ENCODE assay signal across 33 mouse cellular contexts in genomic region chr11:96979329-96979728, GRCm38 (mm10). TPM values are rescaled to one million over a fixed set of nuclear protein-coding genes. Genes with fewer than 3 reads are reported as not detected.
DNase-seq lines count a peak whose midpoint lies in the region; ATAC-seq and TF ChIP-seq lines count a peak whose summit lies in the region.
"Had no signal": no experiment of that assay in that cellular context is flagged by ENCODE, and none has a peak within 500 bp of the region (broad histone marks: within the 10 kb centered on the region; RNA-seq: fewer than 3 reads in every experiment).

No protein-coding gene starts in this region.

- no peak for TF ChIP-seq POLR2A in ES-Bruce4 (IDR thresholded peaks at IDR 0.05; ENCODE audit: insufficient read depth, low read length)

- peak; percentile 86 for DNase-seq in heart, adult 11 months
- no peak for DNase-seq in heart, adult 18-20 months
- DNase-seq in R1 (ENCODE audit: low read depth, low spot score) = peak; percentile 71
- DNase-seq in gastrocnemius, postnatal 14 days = no peak
- DNase-seq: cerebellum, adult 11 months; cerebellum, postnatal 14 days; gastrocnemius, postnatal 25 days; heart, adult 2 months; heart, postnatal 10 days; kidney, adult 11 months; kidney, postnatal 25 days; lung, adult 18-20 months; lung, postnatal 4 days; thymus, postnatal 4 days had no signal

- no peak for ATAC-seq in liver, embryonic 16.5 days (ENCODE audit: low read depth)
- ATAC-seq in monocyte, adult 5-6 weeks (replicated peaks; ENCODE audit: insufficient number of reproducible peaks, low FRiP score, low TSS enrichment, poor library complexity, severe bottlenecking) = no peak
- ATAC-seq in hindbrain, embryonic 13.5 days (ENCODE audit: low FRiP score) = no peak
- ATAC-seq: forebrain, embryonic 13.5 days; inflammation-experienced regulatory T-cells, adult 6 months; lung, postnatal 0 days had no signal

- no peaks in the 10 kb centered on the region for H3K27me3 ChIP-seq in ES-Bruce4 (ENCODE audit: control insufficient read depth, insufficient read depth, low read length, poor library complexity, severe bottlenecking)
- H3K27me3 ChIP-seq in liver, embryonic 16.5 days (ENCODE audit: control insufficient read depth, insufficient read depth, low read depth, low read length) = no peaks in the 10 kb centered on the region; the same call in 1 of the 2 replicates
- peaks cover 14% of the 10 kb centered on the region for H3K27me3 ChIP-seq in hindbrain, embryonic 13.5 days
- H3K27me3 ChIP-seq: CH12.LX had no signal

- WGBS in liver, embryonic 16.5 days (ENCODE audit: insufficient replicate concordance) = 75% methylated on average over 7 of the region's 7 CpGs
- 83% methylated on average over 7 of the region's 7 CpGs for WGBS in hindbrain, embryonic 13.5 days

- H3K4me2 ChIP-seq in liver, embryonic 16.5 days (ENCODE audit: low read depth, low read length) = no peak overlapping the region
- no peak overlapping the region for H3K4me2 ChIP-seq in hindbrain, embryonic 13.5 days

- no peaks in the 10 kb centered on the region for H3K9me3 ChIP-seq in ES-Bruce4 (replicated peaks; ENCODE audit: control insufficient read depth, insufficient read depth, low read length, poor library complexity, severe bottlenecking)
- H3K9me3 ChIP-seq in liver, embryonic 16.5 days (replicated peaks; ENCODE audit: control insufficient read depth, low read length) = no peaks in the 10 kb centered on the region
- no peaks in the 10 kb centered on the region for H3K9me3 ChIP-seq in hindbrain, embryonic 13.5 days
- H3K9me3 ChIP-seq: forebrain, embryonic 13.5 days; heart, embryonic 13.5 days; hindbrain, embryonic 15.5 days; kidney, embryonic 15.5 days; limb, embryonic 12.5 days; megakaryocyte, embryonic 14.5 days; midbrain, embryonic 12.5 days; neural tube, embryonic 13.5 days had no signal

- TF ChIP-seq EP300 in ES-Bruce4 (IDR thresholded peaks at IDR 0.05; ENCODE audit: insufficient read depth, low read depth, low read length) = no peak

- intact Hi-C loops in gastrocnemius, postnatal 14 days (cut with DNase I; ENCODE audit: low total_unique reads) = no loop called here

- H3K9ac ChIP-seq in ES-Bruce4 (ENCODE audit: low read depth, poor library complexity, severe bottlenecking) = peak overlapping the region; percentile 57; the same call in 1 of the 2 replicates
- H3K9ac ChIP-seq in liver, embryonic 16.5 days (ENCODE audit: low read depth, low read length) = no peak overlapping the region; the same call in 1 of the 2 replicates
- H3K9ac ChIP-seq in hindbrain, embryonic 13.5 days = no peak overlapping the region; the same call in 1 of the 2 replicates
- H3K9ac ChIP-seq: hindbrain, embryonic 15.5 days; limb, embryonic 12.5 days; midbrain, embryonic 12.5 days had no signal

- no peaks in the 10 kb centered on the region for H3K36me3 ChIP-seq in ES-Bruce4 (ENCODE audit: control insufficient read depth, insufficient read depth, low read length, poor library complexity, severe bottlenecking)
- no peaks in the 10 kb centered on the region for H3K36me3 ChIP-seq in liver, embryonic 16.5 days (ENCODE audit: control insufficient read depth, insufficient read depth)
- H3K36me3 ChIP-seq in hindbrain, embryonic 13.5 days = no peaks in the 10 kb centered on the region
- H3K36me3 ChIP-seq: heart, embryonic 13.5 days; hindbrain, embryonic 15.5 days; kidney, embryonic 15.5 days; midbrain, embryonic 12.5 days; neural tube, embryonic 13.5 days had no signal

- no peak overlapping the region for H3K4me3 ChIP-seq in ES-Bruce4 (ENCODE audit: low read depth, low read length)
- H3K4me3 ChIP-seq in liver, embryonic 16.5 days (ENCODE audit: low read depth, low read length) = no peak overlapping the region
- H3K4me3 ChIP-seq in hindbrain, embryonic 13.5 days = no peak overlapping the region
- H3K4me3 ChIP-seq: forebrain, embryonic 13.5 days; heart, adult 2 months; hindbrain, embryonic 15.5 days; left cerebral cortex, adult 2 months; limb, embryonic 12.5 days; midbrain, embryonic 12.5 days had no signal

- no peak for TF ChIP-seq CTCF in ES-Bruce4 (IDR thresholded peaks at IDR 0.05; ENCODE audit: low read depth, low read length)

- H3K4me1 ChIP-seq in ES-Bruce4 (ENCODE audit: control insufficient read depth, insufficient read depth, low read length) = no peaks in the 10 kb centered on the region
- peaks cover 32% of the 10 kb centered on the region for H3K4me1 ChIP-seq in liver, embryonic 16.5 days (ENCODE audit: control insufficient read depth, low read depth, low read length)
- H3K4me1 ChIP-seq in hindbrain, embryonic 13.5 days (replicated peaks) = peaks cover 36% of the 10 kb centered on the region

- peak overlapping the region; percentile 96 for H3K27ac ChIP-seq in ES-Bruce4 (ENCODE audit: insufficient read depth, low read length)
- H3K27ac ChIP-seq in liver, embryonic 16.5 days (ENCODE audit: low read length) = peak overlapping the region; percentile 97; the same call in 1 of the 2 replicates
- H3K27ac ChIP-seq in hindbrain, embryonic 13.5 days = no peak overlapping the region
- H3K27ac ChIP-seq: forebrain, embryonic 13.5 days; heart, adult 2 months; hindbrain, embryonic 15.5 days; kidney, embryonic 15.5 days; left cerebral cortex, adult 2 months; neural tube, embryonic 13.5 days had no signal

RNA-seq across cellular contexts. Expression of gene Sp2, which starts 3.4 kb away (rescaled TPM):
- total RNA-seq in heart, adult 18-20 months (2021) = 10 to 100 TPM in 1 of 2 experiments, 1 to 10 TPM in 1; 7.4 to 10.3 TPM
- 29.0 and 30.5 TPM in 2 replicates for polyA plus RNA-seq in ES-Bruce4 (2011; ENCODE audit: insufficient read depth, insufficient read length, low read depth, missing spikeins)
- 15.8 and 18.6 TPM in 2 replicates for polyA plus RNA-seq in liver, embryonic 16.5 days (2015; fragmentation: Nextera tagmentation; extraction: Ambion mirVana)
- 4.2 to 7.6 TPM (median 7.1 TPM) in 3 replicates for total RNA-seq in monocyte, adult 5-6 weeks (2017)
- total RNA-seq in gastrocnemius, postnatal 14 days (2021) = 10 to 100 TPM; 13.1 to 13.6 TPM
- 15.9 and 17.2 TPM in 2 replicates for polyA plus RNA-seq in hindbrain, embryonic 13.5 days (2015; fragmentation: Nextera tagmentation; extraction: Ambion mirVana)

RNA-seq across cellular contexts. Expression of gene Sp6, which starts 33.9 kb away (rescaled TPM):
- total RNA-seq in heart, adult 18-20 months (2021) = under 1 TPM in 1 of 2 experiments, not detected in 1; 0.21 TPM
- 12.4 and 13.5 TPM in 2 replicates for polyA plus RNA-seq in ES-Bruce4 (2011; ENCODE audit: insufficient read depth, insufficient read length, low read depth, missing spikeins)
- polyA plus RNA-seq in liver, embryonic 16.5 days (2015; fragmentation: Nextera tagmentation; extraction: Ambion mirVana) = not detected in 2 replicates
- not detected in 3 replicates for total RNA-seq in monocyte, adult 5-6 weeks (2017)
- total RNA-seq in gastrocnemius, postnatal 14 days (2021) = under 1 TPM; 0.10 to 0.11 TPM
- 0.10 and 0.29 TPM in 2 replicates for polyA plus RNA-seq in hindbrain, embryonic 13.5 days (2015; fragmentation: Nextera tagmentation; extraction: Ambion mirVana)

RNA-seq across cellular contexts. Expression of gene Pnpo, which starts 35.5 kb away (rescaled TPM):
- total RNA-seq in heart, adult 18-20 months (2021) = 10 to 100 TPM; 16.7 to 17.4 TPM
- polyA plus RNA-seq in ES-Bruce4 (2011; ENCODE audit: insufficient read depth, insufficient read length, low read depth, missing spikeins) = 23.6 and 24.1 TPM in 2 replicates
- 688 and 719 TPM in 2 replicates for polyA plus RNA-seq in liver, embryonic 16.5 days (2015; fragmentation: Nextera tagmentation; extraction: Ambion mirVana)
- 18.3 to 23.7 TPM (median 20.6 TPM) in 3 replicates for total RNA-seq in monocyte, adult 5-6 weeks (2017)
- 1 to 10 TPM; 8.5 to 9.5 TPM for total RNA-seq in gastrocnemius, postnatal 14 days (2021)
- polyA plus RNA-seq in hindbrain, embryonic 13.5 days (2015; fragmentation: Nextera tagmentation; extraction: Ambion mirVana) = 20.5 and 22.6 TPM in 2 replicates

RNA-seq across cellular contexts. Expression of gene Scrn2, which starts 50.4 kb away (rescaled TPM):
- 10 to 100 TPM; 15.4 TPM for total RNA-seq in heart, adult 18-20 months (2021)
- polyA plus RNA-seq in ES-Bruce4 (2011; ENCODE audit: insufficient read depth, insufficient read length, low read depth, missing spikeins) = 6.8 and 7.4 TPM in 2 replicates
- 11.1 and 12.2 TPM in 2 replicates for polyA plus RNA-seq in liver, embryonic 16.5 days (2015; fragmentation: Nextera tagmentation; extraction: Ambion mirVana)
- 2.3 to 3.2 TPM (median 2.9 TPM) in 3 replicates for total RNA-seq in monocyte, adult 5-6 weeks (2017)
- 10 to 100 TPM in 1 of 2 experiments, 1 to 10 TPM in 1; 8.9 to 10.4 TPM for total RNA-seq in gastrocnemius, postnatal 14 days (2021)
- 14.4 and 15.3 TPM in 2 replicates for polyA plus RNA-seq in hindbrain, embryonic 13.5 days (2015; fragmentation: Nextera tagmentation; extraction: Ambion mirVana)

RNA-seq across cellular contexts. Expression of gene Prr15l, which starts 51.4 kb away (rescaled TPM):
- 1 to 10 TPM in 1 of 2 experiments, under 1 TPM in 1; 0.79 to 2.2 TPM for total RNA-seq in heart, adult 18-20 months (2021)
- polyA plus RNA-seq in ES-Bruce4 (2011; ENCODE audit: insufficient read depth, insufficient read length, low read depth, missing spikeins) = 10.9 and 11.1 TPM in 2 replicates
- polyA plus RNA-seq in liver, embryonic 16.5 days (2015; fragmentation: Nextera tagmentation; extraction: Ambion mirVana) = 4.8 and 7.1 TPM in 2 replicates
- 0.29 TPM in 1 of 3 replicates, not detected in the others for total RNA-seq in monocyte, adult 5-6 weeks (2017)
- total RNA-seq in gastrocnemius, postnatal 14 days (2021) = not detected
- 0.29 and 0.43 TPM in 2 replicates for polyA plus RNA-seq in hindbrain, embryonic 13.5 days (2015; fragmentation: Nextera tagmentation; extraction: Ambion mirVana)
- total RNA-seq: gastrocnemius, postnatal 25 days; layer of hippocampus, adult 18-20 months; layer of hippocampus, postnatal 10 days; left cerebral cortex, adult 2 months; left cerebral cortex, postnatal 25 days had no signal
- polyA plus RNA-seq: neural tube, embryonic 13.5 days had no signal

Comparison
In these comparisons a context has a peak if more than half of its experiments do, and no peak if none do; other contexts are left out.
1. DNase-seq: peak in heart, adult 11 months (single experiment) and R1 (single experiment); none in heart, adult 18-20 months (0 of 2) and gastrocnemius, postnatal 14 days (single experiment).